Mouse (Mus musculus) 416B (cell line): ENCODE measurements around the gene Icam4.
"Not testable (repeated sequence)": the region's sequence is repeated elsewhere in the genome, so short reads cannot be mapped to it uniquely, and the experiment has no call there.

ENCODE experiments used
- DNase-seq: peaks from one replicate; pipeline ENCODE4 v3.0.0; 2011; ENCODE audit warnings: low read depth

Icam4 gene

DNA sequence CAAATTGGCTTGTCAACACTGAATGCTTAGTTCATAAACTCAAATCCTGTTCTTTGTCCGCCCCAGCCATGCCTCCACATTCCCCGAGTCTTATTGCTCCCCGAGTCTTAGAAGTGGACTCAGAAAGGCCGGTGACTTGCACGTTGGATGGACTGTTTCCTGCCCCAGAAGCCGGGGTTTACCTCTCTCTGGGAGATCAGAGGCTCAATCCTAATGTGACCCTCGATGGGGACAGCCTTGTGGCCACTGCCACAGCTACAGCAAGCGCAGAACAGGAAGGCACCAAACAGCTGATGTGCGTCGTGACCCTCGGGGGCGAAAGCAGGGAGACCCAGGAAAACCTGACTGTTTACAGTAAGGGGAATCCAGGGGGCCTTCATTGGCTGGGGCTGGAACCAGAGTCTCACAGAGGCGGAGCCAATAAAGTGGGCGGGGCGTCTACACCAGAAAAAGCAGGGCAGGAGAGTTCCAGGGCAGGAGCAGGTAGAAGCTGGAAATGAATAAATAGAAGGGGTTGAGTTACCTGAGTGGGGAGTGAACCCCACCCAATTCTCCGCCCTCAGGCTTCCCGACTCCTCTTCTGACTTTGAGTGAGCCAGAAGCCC is 5.4 kb downstream of the Icam4 start:
- no peak for DNase-seq

DNA sequence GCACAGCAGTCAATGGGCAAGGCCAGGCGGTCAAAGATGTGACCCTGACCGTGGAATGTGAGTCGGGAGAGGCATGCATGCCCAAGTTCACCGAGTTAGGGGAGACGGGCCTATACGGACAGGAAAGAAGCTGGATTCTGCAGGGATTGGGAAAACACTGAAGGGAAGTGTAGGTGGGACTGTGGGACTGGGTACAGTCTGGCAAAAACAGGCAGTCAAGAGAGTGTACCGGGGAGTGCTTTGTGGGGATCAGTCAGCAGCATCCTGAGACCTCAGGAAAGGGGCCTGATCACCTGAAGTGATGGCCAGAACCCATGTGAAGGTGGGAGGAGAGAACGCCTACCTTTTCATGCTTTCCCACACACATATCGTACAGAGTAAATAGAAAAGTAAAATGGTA is 6.4 kb downstream of the Icam4 start:
- DNase-seq = no peak

DNA sequence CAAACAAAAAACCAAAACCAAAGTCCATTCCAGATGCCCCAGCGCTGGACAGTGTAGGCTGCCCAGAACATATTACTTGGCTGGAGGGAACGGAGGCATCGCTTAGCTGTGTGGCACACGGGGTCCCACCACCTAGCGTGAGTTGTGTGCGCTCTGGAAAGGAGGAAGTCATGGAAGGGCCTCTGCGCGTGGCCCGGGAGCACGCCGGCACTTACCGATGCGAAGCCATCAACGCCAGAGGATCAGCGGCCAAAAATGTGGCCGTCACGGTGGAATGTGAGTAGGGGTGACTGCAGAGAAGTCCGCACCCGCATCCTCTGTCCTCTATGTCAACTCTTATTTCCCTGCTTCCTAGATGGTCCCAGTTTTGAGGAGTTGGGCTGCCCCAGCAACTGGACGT is 7.0 kb downstream of the Icam4 start:
- no peak for DNase-seq

DNA sequence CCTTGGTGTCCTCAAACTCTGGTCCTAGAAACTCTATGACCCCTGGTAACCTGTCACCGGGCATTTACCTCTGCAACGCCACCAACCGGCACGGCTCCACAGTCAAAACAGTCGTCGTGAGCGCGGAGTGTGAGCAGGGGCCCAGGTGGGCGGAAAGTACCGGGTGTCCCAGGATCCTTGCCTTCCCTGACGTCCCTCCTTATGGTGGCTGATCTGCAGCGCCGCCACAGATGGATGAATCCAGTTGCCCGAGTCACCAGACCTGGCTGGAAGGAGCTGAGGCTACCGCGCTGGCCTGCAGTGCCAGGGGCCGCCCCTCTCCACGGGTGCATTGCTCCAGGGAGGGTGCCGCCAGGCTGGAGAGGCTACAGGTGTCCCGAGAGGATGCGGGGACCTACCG is 7.5 kb downstream of the Icam4 start:
- no peak for DNase-seq

DNA sequence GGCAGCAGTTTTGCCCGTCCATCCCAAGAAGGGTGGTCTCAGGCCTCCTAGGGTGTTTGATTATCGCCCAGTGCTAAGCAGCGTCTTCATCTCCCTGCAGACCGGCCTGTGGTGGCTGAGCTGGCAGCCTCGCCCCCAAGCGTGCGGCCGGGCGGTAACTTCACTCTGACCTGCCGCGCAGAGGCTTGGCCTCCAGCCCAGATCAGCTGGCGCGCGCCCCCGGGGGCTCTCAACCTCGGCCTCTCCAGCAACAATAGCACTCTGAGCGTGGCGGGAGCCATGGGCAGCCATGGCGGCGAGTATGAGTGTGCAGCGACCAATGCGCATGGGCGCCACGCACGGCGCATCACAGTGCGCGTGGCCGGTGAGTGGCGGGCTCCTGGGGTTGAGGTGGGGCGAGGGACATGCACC is 8.3 kb downstream of the Icam4 start:
- no peak for DNase-seq

DNA sequence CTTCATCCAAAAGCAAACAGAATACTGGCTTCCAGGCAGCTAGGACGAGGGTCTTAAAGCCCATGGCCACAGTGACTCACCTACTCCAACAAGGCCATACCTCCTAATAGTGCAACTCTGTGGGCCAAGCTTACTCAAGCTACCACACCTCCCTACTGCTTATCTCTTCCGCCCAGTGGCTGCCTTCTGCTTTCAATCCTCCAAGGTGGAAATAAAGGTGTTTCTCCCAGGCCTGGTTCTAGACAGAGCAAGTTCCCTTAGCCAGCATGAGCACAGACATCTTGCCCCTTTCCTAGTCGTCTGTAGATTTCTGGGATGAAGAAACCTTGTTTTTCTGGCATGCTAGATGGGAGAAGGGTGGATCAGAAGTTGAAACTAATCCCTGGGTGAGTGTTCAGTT is 10.6 kb downstream of the Icam4 start:
- peak; percentile 19 for DNase-seq

DNA sequence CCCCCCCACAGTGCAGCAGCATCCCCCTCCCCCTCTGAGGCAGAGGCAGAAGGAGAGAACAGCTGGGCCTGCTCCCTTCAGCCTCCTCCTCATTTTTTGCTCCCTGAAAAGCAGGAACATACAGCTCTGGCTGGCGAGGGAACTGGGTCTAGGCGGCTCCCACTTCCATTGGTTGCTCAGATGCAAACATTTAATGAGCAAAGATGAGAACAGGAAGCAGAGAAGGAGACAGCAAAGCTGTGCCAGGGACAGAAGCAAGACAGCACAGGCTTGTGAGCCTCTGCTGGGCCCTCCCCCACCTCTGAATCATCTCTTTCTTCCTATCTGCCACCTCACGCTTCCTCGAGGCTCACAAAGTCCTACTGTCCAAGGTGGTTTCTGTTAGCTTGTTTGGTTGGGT is 12.1 kb downstream of the Icam4 start:
- peak; percentile 74 for DNase-seq

DNA sequence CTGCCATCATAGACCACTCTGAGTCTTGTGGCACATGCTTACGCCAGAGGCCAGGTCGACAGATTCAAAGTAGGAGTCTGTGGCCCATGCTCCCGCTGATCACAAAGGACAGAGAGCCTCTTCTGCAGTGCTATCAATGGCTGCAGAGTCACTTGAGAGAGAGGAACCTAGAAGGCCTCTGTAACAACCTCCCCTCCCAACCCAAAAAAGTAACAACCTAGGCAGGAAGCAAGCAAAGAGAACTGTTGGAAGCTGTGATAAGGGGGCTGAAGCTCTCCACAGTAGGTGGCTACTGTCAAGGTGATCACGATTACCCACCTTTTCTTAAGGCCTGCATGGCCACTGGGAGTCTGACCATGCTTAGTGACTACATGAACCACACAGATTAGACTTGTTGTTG is 14.4 kb downstream of the Icam4 start:
- DNase-seq = no peak

DNA sequence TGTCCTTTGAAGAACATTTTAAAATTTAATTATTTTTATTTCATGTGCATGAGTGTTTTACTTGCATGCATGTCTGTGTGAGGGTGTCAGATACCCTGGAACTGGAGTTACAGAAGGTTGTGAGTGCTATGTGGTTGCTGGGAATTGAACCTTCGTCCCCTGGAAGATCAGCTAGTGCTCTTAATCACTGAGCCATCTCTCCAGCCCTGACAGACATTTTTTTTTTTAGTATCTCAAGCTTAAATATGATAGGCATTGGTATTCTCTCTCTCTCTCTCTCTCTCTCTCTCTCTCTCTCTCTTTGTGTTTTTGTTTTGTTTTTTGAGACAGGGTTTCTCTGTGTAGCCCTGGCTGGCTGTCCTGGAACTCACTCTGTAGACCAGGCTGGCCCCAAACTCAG is 15.6 kb downstream of the Icam4 start:
- DNase-seq = not testable (repeated sequence)

DNA sequence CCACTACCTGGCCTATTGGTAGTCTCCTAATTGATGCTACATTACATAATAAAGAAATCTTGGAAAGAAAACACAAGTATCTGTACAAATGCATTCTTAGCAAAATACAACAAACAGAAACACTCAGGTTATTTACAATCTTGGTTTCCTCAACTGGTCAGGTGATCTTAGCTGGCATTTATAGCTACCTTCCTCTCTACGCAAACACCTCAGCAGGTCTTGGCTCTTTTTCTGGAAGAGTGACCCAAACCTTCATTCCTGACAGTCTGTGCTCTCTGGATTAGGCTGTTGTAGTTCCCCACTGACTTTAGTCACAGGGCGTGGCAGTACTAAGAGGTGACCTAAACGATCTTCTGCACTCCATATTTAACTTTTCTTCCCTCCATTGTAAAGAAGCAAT is 16.1 kb downstream of the Icam4 start:
- no peak for DNase-seq

DNA sequence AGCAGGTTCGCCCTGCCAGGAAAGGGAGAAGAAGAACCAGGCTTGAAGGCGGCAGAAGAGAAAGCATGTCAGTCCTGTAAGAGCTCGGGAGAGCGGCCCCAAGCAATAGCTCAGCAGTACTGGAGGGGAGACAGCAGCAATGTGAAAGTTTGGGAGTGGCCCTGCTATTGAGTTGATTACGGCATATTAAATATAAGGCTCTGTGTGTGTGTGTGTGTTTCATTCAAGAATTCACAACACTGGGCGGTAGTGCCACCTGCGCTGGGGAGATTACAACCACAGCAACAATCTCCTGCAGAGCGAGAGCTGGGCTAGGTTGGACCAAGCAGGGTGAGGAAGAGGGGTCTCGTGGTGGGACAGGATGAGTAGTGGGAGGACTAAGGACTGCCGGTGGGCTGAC is 22.4 kb downstream of the Icam4 start:
- DNase-seq = no peak

DNA sequence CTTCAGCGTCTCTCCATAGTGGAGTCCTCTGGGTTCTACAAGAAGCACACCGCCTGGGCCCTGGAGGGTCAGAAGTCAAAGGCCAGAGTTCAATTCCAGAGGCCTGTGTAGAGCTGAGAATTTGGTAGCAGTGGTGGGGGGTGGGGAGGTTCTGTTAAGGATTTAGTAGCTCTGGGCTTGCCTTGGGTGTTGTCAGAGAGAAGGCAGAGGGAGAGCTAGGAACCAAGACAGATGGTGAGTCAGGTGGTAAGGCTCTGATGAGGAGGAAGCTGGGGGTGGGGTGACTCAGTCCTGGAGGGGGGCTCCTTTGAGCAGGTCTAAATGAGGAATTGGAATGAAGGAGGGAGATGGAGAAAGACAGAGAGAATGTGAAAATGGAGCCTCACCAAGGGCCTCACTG is 33.8 kb downstream of the Icam4 start:
- no peak for DNase-seq

DNA sequence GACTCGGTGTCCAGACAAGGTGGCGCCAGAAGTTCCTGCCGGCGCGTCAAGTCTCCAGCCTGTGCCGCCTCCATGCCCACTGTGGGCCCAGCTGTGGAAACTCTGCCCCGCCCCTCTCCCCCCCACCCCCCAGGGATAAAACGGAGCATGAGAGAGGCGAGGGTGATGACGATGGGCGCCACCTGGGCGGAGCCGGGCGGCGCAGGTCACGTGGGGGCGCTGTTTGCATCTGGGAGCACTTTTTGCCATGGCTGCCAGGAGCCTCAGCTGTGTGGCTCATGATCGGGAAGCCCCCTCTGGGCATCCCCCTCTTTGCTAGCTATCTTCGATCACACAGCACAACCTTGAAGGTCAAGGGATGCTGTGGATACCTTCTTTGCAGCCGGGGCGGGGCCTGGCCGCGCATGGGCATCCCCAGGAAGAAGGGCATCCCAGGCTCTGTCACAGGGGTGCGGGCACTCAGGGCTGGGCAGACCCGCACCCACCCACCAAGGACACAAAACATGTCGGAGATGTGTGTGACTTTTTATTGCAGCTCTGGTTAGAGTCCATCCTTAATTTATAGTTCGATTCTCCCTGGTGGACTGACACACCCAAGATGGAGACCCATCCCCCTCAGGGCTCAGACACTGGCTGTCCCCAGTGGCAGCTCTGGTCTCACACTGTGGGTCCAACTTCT is 38.0 kb downstream of the Icam4 start, which contains the start of gene Zglp1:
Gene Zglp1 (minus strand): TSS at position 88 of the 679 bp plus-strand sequence.
- no peak for DNase-seq

DNA sequence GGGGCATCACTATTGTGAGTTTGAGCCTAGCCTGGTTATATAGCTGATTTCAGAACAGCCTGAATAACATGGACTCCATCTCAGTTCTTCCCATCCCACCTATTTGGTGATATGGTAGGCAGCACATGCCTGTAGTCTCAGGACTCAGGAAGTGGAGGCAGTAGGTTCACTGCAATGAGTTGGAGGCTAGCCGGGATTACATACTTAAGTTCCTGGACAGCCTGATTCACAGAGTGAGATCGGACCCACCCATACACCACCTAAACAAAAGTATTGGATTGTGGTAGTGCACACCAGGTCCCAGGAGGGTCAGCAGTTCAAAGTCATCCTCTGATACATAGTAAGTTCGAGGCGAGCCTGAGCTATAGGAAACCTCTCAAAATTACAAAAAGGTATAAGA is 43.5 kb downstream of the Icam4 start:
- peak; percentile 44 for DNase-seq

DNA sequence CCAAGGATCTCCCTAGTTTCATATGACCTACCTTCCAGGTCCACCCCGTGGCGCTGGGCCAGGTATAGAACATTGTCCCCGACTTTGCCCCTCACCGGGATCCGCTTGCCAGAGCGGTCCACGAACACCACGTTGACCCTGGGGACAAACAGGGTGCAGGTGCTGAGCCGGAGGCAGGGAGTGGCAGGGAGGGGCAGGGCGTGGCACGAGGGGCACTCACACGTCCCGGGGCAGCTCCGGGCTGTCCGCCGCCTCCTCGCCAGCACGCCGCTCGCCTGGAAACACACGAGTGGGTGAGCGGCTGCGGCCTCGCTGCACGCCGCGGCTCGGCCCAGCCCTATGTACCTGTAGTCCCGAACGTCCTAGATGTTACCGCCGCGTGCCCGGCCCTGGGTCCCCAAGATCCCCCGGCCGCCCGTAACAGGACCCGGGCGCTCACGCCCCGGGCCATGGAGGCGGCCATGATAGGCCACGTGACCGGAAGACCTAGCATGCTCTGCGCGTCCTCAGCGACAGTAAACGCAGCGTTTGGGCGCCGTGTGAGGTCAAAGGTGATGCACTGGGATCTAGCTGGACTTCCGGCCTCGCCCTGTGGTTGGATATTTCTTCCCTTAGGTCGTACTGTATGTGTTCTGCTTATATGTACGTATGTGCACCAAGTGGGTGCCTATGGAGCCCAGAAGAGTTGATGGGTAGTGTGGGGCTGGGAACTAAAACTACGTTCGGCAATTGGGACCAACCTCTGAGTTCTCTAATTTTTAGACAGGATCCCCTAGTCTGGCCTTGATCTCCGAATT is 44.1 kb downstream of the Icam4 start, which contains the start of the genes Gm49373 and Fdx1l:
Gene Gm49373 (minus strand): TSS at position 53 of the 797 bp plus-strand sequence.
Gene Fdx1l (minus strand): TSS at position 571 of the 797 bp plus-strand sequence.
- DNase-seq = peak; percentile 94

DNA sequence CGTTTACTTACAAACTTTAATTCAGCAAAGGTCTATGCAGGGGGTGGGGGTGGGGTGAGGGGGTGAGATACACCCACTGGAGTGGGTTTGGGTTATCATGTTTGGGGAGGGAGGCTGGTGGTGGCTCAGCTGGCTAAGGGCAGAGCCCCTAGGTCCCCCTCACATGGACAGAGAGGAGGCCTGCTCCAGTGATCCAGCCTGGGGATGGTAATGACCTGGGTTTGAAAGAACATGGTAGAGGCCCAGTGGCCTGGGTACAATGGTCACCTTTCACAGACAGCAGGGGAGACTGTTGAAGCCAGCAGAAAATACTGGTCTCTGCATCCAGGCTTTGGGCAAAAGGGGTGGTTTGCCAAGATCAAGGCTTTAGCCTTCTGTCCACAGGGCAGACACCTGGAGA is 45.0 kb downstream of the Icam4 start:
- no peak for DNase-seq

DNA sequence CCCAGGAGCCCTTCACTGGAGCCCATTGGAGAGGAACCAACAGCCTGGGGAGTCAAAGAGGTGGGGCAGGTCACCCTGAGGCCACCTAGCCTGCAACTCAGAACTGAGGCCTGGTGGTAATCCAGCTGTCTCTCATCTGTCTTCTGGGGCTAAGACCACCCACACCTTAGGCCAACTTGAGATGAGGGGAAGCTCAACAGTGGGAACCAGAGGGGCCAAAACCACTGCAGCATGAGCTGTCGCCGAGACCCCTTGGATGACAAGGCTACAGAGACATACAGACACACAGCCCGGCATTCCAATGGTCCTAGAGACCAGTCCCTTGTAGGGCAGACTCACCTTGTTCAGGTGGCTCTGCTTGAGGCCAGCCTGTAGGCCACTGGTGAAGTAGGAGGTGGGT is 46.5 kb downstream of the Icam4 start:
- no peak for DNase-seq
